Mouse (Mus musculus): ENCODE measurements around the gene Kif5c.

DNA sequence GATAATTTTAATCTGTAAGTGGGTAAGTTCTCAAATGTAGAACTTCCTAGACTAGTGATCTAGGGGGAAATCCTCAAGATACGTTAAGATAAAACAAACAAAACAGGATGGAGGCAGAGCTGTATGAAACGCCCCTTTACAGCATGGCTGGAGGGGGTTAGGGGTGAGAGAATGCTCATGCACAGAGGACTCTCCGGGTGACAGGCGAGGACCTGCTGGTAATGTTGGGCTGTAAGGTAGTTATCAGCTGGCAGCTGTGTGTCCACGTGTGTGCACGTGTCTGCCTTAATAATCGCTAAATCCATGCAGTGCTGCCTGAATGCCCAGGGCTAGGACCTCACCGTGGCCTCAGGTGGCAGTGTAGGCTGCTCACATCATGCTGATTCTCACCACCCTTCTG is 24.7 kb downstream of the Kif5c start:
- no peak for TF ChIP-seq CTCF (IDR thresholded peaks at IDR 0.05; ENCODE audit: control insufficient read depth, insufficient read depth, insufficient replicate concordance, low read depth, low read length)
- TF ChIP-seq POLR2A (IDR thresholded peaks at IDR 0.05; ENCODE audit: control insufficient read depth, low read depth, low read length), result no peak

All from testis, adult 2 months (tissue).